Comparison of ENCODE assay signal across 15 mouse cellular contexts in genomic region chr11:97383017-97383416, GRCm38 (mm10). TPM values are rescaled to one million over a fixed set of nuclear protein-coding genes. Genes with fewer than 3 reads are reported as not detected.
"Had no signal": no experiment of that assay in that cellular context is flagged by ENCODE, and none has a peak within 500 bp of the region (broad histone marks: within the 10 kb centered on the region; RNA-seq: fewer than 3 reads in every experiment).

No protein-coding gene starts in this region.

- H3K9me3 ChIP-seq: hindbrain, embryonic 15.5 days; liver, embryonic 13.5 days; lung, embryonic 15.5 days had no signal

- H3K4me3 ChIP-seq: hindbrain, embryonic 15.5 days; left cerebral cortex, adult 2 months; liver, embryonic 13.5 days; lung, embryonic 15.5 days had no signal

- ATAC-seq: intestine, postnatal 0 days had no signal

- H3K4me2 ChIP-seq: hindbrain, embryonic 15.5 days; liver, embryonic 13.5 days; lung, embryonic 15.5 days; midbrain, embryonic 11.5 days had no signal

- H3K27me3 ChIP-seq: hindbrain, embryonic 15.5 days; liver, embryonic 13.5 days; lung, embryonic 15.5 days had no signal

- H3K4me1 ChIP-seq: hindbrain, embryonic 15.5 days; liver, embryonic 13.5 days; lung, embryonic 15.5 days had no signal

- H3K9ac ChIP-seq: hindbrain, embryonic 15.5 days; liver, embryonic 13.5 days; lung, embryonic 15.5 days had no signal

- DNase-seq: kidney, postnatal 14 days; layer of hippocampus, postnatal 36 days; liver, embryonic 13.5 days; lung, postnatal 10 days; lung, postnatal 4 days; midbrain, embryonic 14.5 days; right cerebral cortex, postnatal 14 days; right cerebral cortex, postnatal 4 days; thymus, postnatal 25 days had no signal

- H3K27ac ChIP-seq: hindbrain, embryonic 15.5 days; left cerebral cortex, adult 2 months; liver, embryonic 13.5 days; lung, embryonic 15.5 days had no signal

RNA-seq across cellular contexts. Expression of gene Gpr179, which starts 31.1 kb away (rescaled TPM):
- polyA plus RNA-seq: liver, embryonic 13.5 days; liver, embryonic 16.5 days; midbrain, embryonic 11.5 days had no signal
